ENCODE assay signal across 9 mouse cellular contexts in the genomic region with DNA sequence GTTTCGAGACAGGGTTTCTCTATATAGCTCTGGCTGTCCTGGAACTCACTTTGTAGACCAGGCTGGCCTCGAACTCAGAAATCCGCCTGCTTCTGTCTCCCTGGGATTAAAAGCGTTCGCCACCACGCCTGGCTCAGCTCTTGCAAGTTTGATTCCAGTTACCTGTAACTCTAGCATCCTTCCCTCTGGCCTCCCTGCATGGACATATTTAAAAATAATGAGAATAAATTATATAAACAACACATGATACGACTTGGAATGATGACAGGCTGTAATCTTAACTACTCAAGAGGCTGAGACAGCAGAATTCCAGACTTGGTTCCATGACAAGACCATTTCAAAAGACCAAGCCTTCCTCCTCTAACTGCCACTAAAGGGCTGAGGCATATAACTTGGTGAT. TPM values are rescaled to one million over a fixed set of nuclear protein-coding genes. Genes with fewer than 3 reads are reported as not detected.
DNase-seq lines count a peak whose midpoint lies in the region; ATAC-seq and TF ChIP-seq lines count a peak whose summit lies in the region.
"Had no signal": no experiment of that assay in that cellular context is flagged by ENCODE, and none has a peak within 500 bp of the region (broad histone marks: within the 10 kb centered on the region; RNA-seq: fewer than 3 reads in every experiment).

No protein-coding gene starts in this region.

- TF ChIP-seq CTCF in E14TG2a.4 (conservative IDR thresholded peaks at IDR 0.05; ENCODE audit: low read length): no peak
- TF ChIP-seq CTCF in liver, postnatal 0 days (IDR thresholded peaks at IDR 0.05; ENCODE audit: low read depth): no peak

- H3K27me3 ChIP-seq in heart, embryonic 15.5 days: no peaks in the 10 kb centered on the region
- no peaks in the 10 kb centered on the region for H3K27me3 ChIP-seq in E14TG2a.4 (ENCODE audit: insufficient read depth, low read length)
- no peaks in the 10 kb centered on the region for H3K27me3 ChIP-seq in forebrain, embryonic 16.5 days (replicated peaks; ENCODE audit: control insufficient read depth, insufficient read depth, low read length)
- no peaks in the 10 kb centered on the region for H3K27me3 ChIP-seq in liver, postnatal 0 days (ENCODE audit: insufficient read depth, low read length)

- TF ChIP-seq EP300 in liver, postnatal 0 days (IDR thresholded peaks at IDR 0.05; ENCODE audit: low read depth): no peak

- H3K4me1 ChIP-seq in heart, embryonic 15.5 days (replicated peaks): 0 out of 2 replicates have a peak, but pooled peaks cover 5% of the 10 kb centered on the region
- H3K4me1 ChIP-seq in E14TG2a.4 (replicated peaks; ENCODE audit: low read depth, low read length): peaks cover 4% of the 10 kb centered on the region; the same call in 1 of the 2 replicates
- H3K4me1 ChIP-seq in forebrain, embryonic 16.5 days (replicated peaks; ENCODE audit: control insufficient read depth, insufficient read depth, low read length): peaks cover 8% of the 10 kb centered on the region; the same call in 1 of the 2 replicates
- H3K4me1 ChIP-seq in liver, postnatal 0 days (ENCODE audit: insufficient read depth): peaks cover 3% of the 10 kb centered on the region; the same call in 1 of the 2 replicates

- no peak overlapping the region for H3K4me2 ChIP-seq in heart, embryonic 15.5 days
- H3K4me2 ChIP-seq in forebrain, embryonic 16.5 days (ENCODE audit: low read length): no peak overlapping the region
- H3K4me2 ChIP-seq in liver, postnatal 0 days (ENCODE audit: low read depth, low read length): peak overlapping the region; percentile 27; the same call in 1 of the 2 replicates

- H3K4me3 ChIP-seq in heart, embryonic 15.5 days: no peak overlapping the region
- H3K4me3 ChIP-seq in E14TG2a.4 (replicated peaks; ENCODE audit: low read length): 0 out of 2 replicates have a peak overlapping the region, but pooled peaks have one; percentile 24
- no peak overlapping the region for H3K4me3 ChIP-seq in forebrain, embryonic 16.5 days (replicated peaks; ENCODE audit: low read length)
- no peak overlapping the region for H3K4me3 ChIP-seq in liver, postnatal 0 days (ENCODE audit: low read depth, low read length)

- 65% methylated on average over 7 of the region's 7 CpGs for WGBS in heart, embryonic 15.5 days
- WGBS in forebrain, embryonic 16.5 days: 68% methylated on average over 7 of the region's 7 CpGs
- WGBS in liver, postnatal 0 days (ENCODE audit: insufficient replicate concordance): 69% methylated on average over 7 of the region's 7 CpGs

- H3K36me3 ChIP-seq in heart, embryonic 15.5 days: no peaks in the 10 kb centered on the region
- no peaks in the 10 kb centered on the region for H3K36me3 ChIP-seq in E14TG2a.4 (ENCODE audit: insufficient read depth, low read length)
- no peaks in the 10 kb centered on the region for H3K36me3 ChIP-seq in forebrain, embryonic 16.5 days (ENCODE audit: control insufficient read depth, insufficient read depth)
- H3K36me3 ChIP-seq in liver, postnatal 0 days (replicated peaks; ENCODE audit: insufficient read depth, low read length): no peaks in the 10 kb centered on the region

- no peaks in the 10 kb centered on the region for H3K9me3 ChIP-seq in heart, embryonic 15.5 days (replicated peaks)
- peaks cover 34% of the 10 kb centered on the region for H3K9me3 ChIP-seq in E14TG2a.4 (ENCODE audit: low read length)
- H3K9me3 ChIP-seq in forebrain, embryonic 16.5 days (ENCODE audit: control insufficient read depth, low read length): no peaks in the 10 kb centered on the region
- no peaks in the 10 kb centered on the region for H3K9me3 ChIP-seq in liver, postnatal 0 days (ENCODE audit: low read length)

- no peak for DNase-seq in heart, adult 8-10 months (ENCODE audit: low spot score)
- DNase-seq in liver, postnatal 0 days: no peak
- DNase-seq in T-cell, adult 2 months (ENCODE audit: low spot score): no peak
- no peak for DNase-seq in retina, embryonic 14.5 days (ENCODE audit: low spot score)
- DNase-seq: cerebellum, adult 8-10 months had no signal

- no peak for ATAC-seq in heart, embryonic 15.5 days (replicated peaks; ENCODE audit: insufficient number of reproducible peaks, insufficient read depth, low FRiP score, low read depth)
- ATAC-seq in forebrain, embryonic 16.5 days: no peak
- peak; percentile 3; the same call in 1 of the 2 replicates for ATAC-seq in liver, postnatal 0 days
- ATAC-seq in frontal cortex, adult (ENCODE audit: low TSS enrichment): no peak

- no peak overlapping the region for H3K9ac ChIP-seq in heart, embryonic 15.5 days
- no peak overlapping the region; the same call in 1 of the 2 replicates for H3K9ac ChIP-seq in forebrain, embryonic 16.5 days (replicated peaks; ENCODE audit: low read depth, low read length)
- H3K9ac ChIP-seq in liver, postnatal 0 days (replicated peaks): peak overlapping the region; percentile 69; the same call in 1 of the 2 replicates

- H3K27ac ChIP-seq in heart, embryonic 15.5 days: peak overlapping the region; percentile 78
- peak overlapping the region; percentile 84 for H3K27ac ChIP-seq in forebrain, embryonic 16.5 days (ENCODE audit: low read length)
- peak overlapping the region; percentile 83 for H3K27ac ChIP-seq in liver, postnatal 0 days (ENCODE audit: low read depth)

RNA-seq across cellular contexts. Expression of a gene that starts 8.2 kb away (rescaled TPM):
- 36.4 and 39.7 TPM in 2 replicates for polyA plus RNA-seq in heart, embryonic 15.5 days (2015; fragmentation: Nextera tagmentation; extraction: Ambion mirVana)
- under 1 TPM in 2 of 4 experiments, not detected in 2; 0.32 to 0.53 TPM for total RNA-seq in heart, adult 8-10 months (2022)
- polyA plus RNA-seq in forebrain, embryonic 16.5 days (2015; fragmentation: Nextera tagmentation; extraction: Ambion mirVana): 27.2 and 33.2 TPM in 2 replicates
- 10.7 and 11.8 TPM in 2 replicates for polyA plus RNA-seq in liver, postnatal 0 days (2015; fragmentation: Nextera tagmentation; extraction: Ambion mirVana)

RNA-seq across cellular contexts. Expression of a gene that starts 34.6 kb away (rescaled TPM):
- polyA plus RNA-seq in heart, embryonic 15.5 days (2015; fragmentation: Nextera tagmentation; extraction: Ambion mirVana): 538 and 545 TPM in 2 replicates
- 100 to 1,000 TPM; 504 to 617 (median 566) TPM for total RNA-seq in heart, adult 8-10 months (2022)
- polyA plus RNA-seq in forebrain, embryonic 16.5 days (2015; fragmentation: Nextera tagmentation; extraction: Ambion mirVana): 418 and 427 TPM in 2 replicates
- 543 and 557 TPM in 2 replicates for polyA plus RNA-seq in liver, postnatal 0 days (2015; fragmentation: Nextera tagmentation; extraction: Ambion mirVana)

RNA-seq across cellular contexts. Expression of a gene that starts 56.9 kb away (rescaled TPM):
- polyA plus RNA-seq in heart, embryonic 15.5 days (2015; fragmentation: Nextera tagmentation; extraction: Ambion mirVana): 1.8 and 2.5 TPM in 2 replicates
- total RNA-seq in heart, adult 8-10 months (2022): 1 to 10 TPM; 1.2 to 1.8 (median 1.6) TPM
- 9.6 and 10.2 TPM in 2 replicates for polyA plus RNA-seq in forebrain, embryonic 16.5 days (2015; fragmentation: Nextera tagmentation; extraction: Ambion mirVana)
- polyA plus RNA-seq in liver, postnatal 0 days (2015; fragmentation: Nextera tagmentation; extraction: Ambion mirVana): 4.8 TPM in 2 replicates
